Mouse (Mus musculus) left cerebral cortex, adult 11 months (tissue): ENCODE measurements around the gene Agap3.

Source experiments
- DNase-seq: peaks from one replicate; pipeline ENCODE4 v3.0.0; 2022; ENCODE audit warnings: low spot score

Gene Agap3

DNA sequence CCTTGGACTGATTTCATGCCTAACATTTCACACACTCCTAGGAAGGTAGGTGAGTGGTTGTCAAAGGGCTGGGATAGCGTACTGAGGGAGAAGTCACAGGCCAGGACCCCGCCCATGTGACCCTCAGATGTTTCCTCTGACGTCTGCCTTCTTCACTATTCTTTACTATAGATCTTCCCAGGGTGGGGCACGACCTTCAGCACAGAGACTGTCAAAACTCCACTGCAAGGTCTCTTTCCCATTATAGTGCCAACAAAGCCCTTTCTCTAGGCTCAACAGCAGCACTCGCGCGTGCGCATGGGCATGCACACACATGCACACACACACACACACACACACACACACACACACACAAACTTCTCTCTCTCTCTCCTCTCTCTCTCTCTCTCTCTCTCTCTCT is 71.8 kb downstream of the Agap3 start:
- DNase-seq: no peak

DNA sequence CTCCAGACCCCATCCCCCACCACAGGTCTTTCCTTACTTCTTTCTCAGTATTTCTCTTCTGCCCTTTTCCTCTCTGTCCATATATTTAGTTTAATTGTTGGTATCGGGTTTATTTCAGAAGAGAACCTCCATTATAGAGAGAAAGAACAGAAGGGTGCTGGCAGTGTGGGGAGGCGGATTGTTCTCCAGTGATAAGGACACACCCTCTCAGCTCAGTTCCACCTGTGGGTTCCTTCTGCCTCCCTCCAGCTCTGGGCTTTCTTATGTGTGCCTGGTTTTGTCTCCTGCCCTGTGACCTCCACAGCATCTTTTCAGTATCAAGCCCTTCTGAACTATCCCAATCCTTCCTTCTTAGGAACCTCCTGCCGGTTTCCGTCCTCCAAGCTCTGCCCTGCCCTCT is 72.5 kb downstream of the Agap3 start:
- no peak for DNase-seq

DNA sequence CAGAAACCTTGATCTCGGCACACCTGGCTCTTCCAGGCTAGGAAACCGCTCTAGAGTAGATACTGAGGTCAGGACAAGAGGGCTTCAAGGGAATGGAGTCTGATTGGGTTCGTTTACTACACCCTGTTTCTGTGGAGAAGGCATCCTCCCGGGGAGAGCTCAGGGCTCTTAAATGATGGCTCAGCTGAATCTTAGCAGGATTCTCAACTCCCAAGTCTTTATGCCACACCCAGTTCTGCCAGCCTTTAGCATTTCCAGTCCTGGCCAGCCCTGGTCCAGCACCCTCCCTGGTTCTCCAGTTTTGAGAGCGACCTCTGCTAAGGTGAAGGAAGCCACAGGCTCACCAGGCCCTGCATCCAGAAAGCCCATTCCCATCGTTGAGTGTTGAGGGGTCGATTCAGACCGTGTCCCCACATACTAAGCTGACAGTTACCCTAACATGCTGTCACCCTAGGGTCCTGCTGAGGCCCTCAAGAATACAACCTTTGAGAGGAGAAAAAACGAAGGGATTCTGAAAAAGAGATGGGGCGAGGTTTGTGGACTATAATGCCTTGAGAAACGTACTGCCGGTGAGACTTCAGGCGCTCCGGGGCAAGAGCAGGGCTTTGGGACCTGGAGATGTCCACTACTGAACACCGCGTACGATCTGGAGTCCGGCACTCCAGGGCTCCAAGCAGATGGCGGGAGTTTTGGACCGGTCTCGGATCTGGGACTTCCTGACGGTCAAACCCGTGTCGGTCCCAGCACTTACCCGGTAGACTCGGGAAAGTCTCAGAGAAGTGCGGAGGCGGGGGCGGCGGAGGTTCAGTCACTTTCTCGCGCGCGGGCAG is 73.6 kb downstream of the Agap3 start:
- no peak for DNase-seq

DNA sequence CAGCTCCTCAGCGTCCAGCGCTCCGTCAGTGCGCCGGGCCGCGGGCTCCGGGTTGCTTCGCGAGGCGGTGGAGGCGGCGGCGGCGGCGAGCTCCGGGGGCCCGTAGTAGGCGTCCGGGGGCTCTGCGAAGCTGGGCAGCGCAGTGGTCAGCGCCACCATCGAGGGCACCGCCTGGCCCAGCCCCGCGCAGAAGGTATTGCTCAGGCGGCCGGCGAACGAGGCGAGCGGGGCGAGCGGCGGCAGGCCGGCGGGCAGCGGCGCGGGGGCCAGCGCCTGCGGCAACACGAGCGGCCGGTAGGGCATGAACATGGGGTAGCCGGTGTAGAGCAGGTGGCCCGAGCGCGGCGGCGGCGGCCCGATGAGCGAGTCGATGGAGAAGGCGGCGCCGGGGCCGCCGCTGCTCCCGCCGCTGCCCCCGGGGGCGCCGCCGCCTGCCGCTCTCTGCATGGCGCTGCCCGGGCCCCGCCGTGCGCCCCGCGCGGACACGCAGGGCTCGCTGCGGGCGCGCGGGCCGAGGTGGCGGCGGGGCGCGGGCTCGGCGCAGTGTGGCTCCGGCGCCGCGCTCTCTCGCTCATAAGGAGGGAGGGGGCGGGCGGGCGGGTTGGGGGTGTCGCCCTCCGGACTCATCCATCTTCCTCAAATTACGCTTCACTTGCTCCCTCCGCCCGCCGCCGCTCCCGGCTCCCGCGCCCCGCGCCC is 74.4 kb downstream of the Agap3 start:
- no peak for DNase-seq

DNA sequence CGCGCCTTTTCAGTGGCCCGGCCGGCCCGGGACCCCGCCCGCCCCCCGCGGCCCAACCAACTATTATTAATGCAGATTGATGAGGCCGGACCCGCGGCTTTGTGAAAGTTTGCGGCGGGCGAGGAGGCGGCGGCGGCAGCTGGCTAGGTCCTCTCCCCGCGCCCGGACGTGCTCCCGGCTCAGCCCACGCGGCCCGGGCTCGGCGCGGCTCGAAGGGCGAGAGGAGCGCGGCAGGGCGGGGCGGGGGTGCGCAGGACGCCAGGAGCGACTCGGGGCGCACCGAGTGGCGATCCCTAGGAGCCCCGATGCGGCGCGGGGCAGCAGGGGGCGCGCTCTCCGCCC is 74.9 kb downstream of the Agap3 start, which contains the start of gene Gbx1:
Gene Gbx1, minus strand, starts transcription at position 314 of the 342 bp plus-strand sequence.
- no peak for DNase-seq

DNA sequence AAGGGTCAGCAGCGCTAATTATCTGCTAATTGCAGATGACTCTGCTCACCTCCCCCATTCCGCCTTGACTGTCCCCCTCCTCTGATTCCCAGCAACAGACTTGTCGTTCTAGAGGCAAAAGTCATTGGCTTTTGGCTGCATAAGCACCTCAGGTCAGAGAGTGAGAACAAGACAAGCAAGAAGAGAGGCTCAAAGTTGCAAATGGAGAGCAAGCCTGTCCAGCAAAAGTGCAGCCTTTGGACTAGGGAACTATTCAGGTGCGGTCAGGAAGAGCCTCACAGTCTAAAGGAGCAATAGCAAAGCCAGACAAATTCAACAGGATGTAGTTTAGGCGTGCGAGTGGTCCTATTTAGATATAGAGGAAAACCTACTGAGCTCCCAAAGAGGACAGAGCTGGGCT is 75.8 kb downstream of the Agap3 start:
- DNase-seq: no peak

DNA sequence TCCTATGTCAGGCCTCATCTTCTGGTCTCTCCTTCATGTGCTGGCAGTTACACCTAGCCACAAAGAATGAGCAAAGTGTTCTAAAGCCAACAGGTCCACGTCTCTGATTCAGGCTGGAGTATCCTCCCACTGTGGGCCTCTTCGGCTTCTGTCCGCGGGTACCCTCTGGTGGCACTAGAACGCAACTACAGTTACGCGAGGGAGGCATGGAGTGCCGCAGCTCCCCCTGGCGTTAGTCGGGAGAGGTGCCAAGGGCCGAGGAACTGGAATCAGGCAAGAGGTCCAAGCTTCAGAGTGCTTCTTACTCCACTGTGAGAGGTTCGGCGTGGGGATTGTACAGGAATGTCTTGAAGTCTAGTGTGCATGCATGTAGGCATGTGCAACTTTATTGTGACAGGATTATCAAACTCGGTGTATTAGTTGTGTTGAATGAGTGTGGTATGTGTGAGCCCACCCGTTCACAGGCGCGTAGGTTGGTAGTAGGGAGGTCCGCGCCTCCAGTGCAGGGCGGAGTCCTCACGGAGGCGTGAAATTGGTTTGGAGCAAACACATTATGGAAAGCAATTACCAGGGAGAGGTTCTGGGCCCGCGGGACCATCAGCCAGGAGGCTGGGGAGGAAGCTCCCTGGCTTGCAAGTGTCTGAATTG is 78.2 kb downstream of the Agap3 start:
- DNase-seq: peak; percentile 85

DNA sequence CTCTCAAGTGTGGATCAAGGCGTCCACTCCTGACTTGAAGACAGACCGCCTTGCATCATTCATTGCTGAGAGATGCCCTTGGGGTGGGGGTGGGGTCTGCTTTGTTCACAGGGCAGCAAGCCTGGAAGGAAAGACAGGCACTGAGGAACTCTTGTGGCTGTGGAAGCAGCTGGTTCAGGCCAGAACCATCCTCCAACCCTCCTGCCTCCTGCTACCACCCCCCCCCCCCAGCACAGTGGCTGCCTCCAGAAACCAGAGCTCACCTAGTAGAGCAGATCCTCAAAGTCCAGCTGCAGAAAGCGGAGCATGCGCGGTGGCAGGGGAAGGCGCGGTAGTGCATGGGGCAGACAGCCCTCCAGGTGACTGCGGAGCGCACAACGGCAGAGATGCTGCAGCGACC is 81.4 kb downstream of the Agap3 start:
- no peak for DNase-seq

DNA sequence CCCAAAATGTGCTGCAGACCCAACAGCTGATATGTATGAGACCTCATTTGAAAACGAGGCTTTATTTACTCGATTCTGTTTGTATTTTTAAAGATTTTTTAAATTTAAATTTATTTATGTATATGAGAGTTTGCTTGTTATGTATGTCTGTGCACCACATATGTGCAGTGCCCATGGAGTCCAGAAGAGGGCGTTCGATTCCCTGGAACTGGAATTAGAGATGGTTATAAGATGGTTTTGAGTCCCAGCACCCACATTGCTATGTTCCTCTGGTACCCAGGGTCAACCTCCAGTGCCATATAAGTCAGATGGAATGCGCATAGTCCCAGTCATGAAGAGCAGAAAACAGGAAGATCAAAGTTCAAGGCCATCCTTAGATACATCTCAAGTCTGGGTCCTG is 82.3 kb downstream of the Agap3 start:
- DNase-seq: no peak

DNA sequence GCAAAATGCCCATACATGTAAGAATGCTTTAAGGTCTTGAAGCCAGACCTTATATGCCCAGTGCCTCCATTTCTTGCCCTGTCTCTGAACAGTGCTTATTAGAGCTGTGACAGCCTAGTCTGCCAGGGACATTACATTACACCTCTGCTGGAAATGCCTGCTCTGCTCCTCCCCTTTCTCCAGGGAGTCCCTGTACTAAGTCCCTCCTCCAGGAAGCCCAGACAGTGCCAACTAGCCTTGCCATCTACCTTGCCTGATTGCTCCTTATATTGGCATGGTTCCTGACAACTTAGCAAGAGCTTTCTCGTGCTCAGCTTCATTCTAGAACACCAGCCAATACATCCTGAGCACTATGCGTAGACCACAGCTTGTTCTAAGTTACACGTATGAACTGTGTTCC is 83.8 kb downstream of the Agap3 start:
- DNase-seq: no peak

DNA sequence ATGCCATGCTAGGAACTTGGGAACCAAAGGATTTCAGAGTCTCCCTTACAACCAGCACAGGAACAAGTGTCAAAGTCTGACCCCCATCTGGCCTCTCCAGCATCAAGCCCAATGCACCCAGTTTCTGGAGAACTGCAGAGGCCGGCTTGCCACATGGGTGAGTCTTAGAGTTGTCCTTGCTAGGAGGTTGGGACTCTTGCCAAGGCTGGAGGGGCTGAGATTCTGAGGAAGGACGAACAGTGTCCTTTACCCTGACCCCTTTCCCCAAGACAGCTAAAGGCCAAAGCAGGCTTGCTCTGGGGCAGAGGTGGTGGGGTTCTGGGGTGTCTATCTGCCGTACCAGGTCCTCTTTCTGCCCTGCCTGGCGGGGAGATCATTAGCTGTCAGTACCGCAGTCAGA is 84.5 kb downstream of the Agap3 start:
- DNase-seq: no peak

DNA sequence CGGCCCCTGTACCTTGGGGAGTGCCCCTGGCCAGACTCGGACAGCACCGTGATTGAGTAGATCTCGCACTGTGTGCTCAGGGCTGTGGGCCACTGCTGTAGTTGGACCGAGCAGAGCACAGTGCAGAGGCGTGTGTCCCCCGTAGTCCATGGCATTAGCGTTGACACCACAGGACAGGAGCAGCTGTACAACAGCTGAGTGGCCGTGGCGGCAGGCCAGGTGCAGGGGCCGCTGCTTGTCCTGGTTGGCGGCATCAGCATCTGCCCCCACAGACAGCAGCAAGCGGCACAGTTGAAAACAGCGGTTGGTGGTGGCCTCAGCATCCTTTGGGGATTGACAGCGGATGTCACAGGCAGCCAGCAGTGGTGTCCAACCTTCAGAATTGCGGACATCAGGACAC is 85.6 kb downstream of the Agap3 start:
- no peak for DNase-seq

DNA sequence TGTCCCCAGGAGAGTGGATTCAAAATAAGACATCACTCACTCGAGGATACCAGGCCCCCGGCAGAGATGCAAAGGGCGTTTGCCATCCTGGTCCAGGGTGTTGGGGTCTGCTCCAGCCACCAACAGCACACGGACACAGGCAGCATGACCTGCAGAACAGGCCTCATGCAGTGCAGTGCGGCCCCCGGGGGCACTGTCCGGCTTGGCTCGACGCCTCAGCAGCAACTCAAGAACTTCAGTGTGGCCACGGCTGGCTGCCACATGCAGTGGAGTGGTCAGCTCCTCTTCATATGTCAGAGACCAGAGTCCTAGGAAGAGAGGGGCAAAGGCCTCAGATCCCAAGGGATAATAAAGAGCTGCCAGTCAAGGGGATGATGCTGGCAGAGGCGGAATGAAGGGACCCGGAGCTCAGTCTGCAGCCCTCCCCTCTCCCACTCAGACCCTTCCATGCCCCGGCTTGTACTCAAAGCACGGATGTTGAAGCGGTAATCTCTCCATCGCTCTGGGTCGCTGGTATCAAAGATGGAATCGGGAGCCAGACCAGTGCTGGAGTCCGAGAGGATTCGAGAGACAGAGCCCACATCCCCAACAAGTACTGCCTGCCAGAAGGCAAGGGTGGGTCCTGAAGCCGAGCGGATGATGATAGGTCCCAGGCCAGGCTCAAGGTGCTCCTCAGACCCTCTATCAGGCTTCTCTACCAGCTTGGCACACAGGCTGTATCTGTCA is 87.8 kb downstream of the Agap3 start:
- no peak for DNase-seq

DNA sequence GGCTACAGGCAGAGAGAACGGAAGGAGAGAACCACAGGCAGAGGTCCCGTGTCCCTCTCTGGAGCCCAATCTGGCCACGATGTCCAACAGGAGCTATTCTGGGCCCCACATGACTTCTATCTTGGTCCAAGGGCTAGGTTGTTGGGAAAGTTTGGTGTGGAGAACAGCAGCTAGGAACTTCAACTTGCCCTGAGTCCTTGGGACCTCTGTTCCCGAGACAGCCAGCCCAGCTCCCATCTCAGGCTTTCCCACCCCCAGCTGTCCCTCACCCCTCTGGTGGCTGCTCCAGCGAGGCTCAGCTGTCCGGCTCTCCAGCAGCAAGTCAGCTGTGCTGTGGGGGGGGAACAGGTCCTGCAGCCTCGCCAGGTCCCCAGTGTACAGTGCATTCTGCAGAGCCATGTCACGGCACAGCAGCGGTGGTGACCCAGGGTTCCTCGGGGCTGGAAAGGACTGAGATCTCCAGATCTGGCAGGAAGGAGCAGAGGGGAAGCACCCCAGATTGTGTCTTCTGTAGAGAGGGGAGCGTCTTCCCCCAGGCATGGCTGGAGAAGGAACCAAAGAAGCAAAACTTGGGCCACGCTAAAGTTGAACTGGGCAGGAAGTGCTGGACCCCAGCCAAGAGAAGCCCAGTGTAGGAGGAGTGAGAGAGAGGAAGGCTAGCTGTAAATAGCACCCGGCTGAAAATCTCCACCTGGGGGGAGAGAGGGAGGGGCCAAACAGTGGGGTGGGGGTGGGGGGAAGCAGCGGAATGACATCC is 88.6 kb downstream of the Agap3 start, which contains the start of gene Asb10:
Gene Asb10, minus strand, starts transcription at position 592 of the 757 bp plus-strand sequence.
- DNase-seq: no peak

DNA sequence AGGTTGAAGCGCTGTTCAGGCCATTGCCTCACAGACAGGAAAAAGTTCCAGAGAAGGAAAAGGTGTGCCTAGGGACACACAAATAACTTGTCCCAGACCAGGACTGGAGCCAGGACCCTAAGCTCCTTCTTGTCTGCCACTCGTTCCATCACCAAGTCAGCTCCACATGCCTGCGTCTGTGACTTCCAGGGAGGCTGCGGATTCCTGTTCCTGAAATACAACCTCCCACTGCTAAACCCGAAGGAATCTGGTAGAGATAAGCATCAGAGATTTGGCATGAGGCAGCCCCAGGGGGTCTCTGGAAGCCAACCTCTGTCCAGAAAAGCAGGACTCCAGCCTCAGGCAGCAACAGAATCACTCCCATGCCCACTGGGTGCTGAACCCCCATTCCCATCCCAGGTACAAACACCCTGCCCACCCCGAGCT is 89.2 kb downstream of the Agap3 start:
- DNase-seq: no peak

DNA sequence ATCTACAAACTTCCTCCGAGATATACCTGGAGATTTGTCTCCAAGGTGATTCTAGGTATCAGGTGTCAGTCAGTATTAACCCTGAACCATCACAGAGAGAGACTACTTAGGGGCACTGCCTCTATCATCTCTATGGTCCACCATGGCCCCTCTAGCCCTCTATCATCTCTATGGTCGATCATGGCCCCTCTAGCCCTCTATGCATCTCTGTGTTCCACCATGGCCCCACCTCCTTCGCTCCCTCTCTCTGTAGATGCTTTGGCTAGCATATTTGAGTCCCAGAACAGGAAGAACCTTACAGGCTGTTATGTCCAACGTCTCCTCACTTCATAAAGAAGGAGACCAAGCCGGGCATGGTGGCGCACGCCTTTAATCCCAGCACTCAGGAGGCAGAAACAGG is 90.7 kb downstream of the Agap3 start:
- no peak for DNase-seq

DNA sequence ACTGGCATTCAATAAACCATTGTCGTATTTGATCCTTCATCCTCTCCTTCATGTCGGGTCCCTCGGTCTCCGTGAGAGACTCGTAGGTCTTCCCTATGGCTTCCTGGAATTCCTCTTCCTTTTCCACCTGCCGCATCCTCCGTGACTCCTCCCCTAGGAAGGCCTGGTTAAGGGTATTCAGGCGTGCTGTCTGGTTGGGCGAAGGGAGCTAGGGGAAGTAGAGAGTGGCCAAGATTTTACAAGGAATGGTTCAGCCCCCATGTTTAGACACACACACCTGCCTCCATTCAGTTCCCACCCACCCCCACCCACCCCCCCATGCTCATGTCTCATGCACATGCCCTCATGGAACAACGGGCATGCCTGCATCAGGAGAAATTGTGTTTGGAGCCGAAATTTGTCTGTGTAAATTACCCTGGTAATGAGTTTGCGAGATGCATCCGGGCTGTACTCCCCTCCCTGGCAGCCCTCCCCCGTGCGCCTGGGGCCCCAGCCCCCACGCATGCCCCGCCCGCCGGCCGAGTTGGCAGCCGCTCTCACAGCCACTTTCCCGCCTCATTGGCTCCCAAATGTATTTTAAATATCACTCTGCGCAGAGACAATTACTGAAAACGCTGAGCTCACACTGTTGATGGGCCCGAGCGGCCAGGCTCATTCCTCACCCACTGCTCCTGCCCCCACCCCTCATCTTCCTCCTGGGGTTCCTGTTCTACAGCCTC is 98.8 kb downstream of the Agap3 start:
- DNase-seq: no peak

DNA sequence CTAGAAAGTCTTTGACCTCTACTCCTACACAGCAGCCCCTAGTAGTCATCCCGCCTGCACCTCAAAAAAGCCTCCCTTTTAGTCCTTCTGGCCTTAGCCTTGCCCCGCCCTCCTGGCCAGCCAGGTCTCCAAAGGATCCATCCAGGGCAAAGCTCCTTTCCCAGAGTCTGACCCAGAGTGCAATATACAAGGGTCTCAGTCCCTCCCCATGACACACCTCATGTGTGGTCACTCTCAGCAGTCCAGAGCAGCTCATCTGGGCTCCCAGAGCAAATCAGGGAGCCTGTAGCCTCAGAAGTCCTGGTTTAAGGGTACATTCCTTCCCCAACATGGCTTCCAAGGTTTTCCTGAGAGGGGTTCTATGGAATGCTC is 99.3 kb downstream of the Agap3 start:
- DNase-seq: no peak
